Mouse (Mus musculus) embryo, embryonic 10 days (tissue): ENCODE data around the gene Lrp4.
A peak's percentile ranks its signal among the peaks of the same experiment; 100 is the strongest.

Experiments
- DNase-seq: peaks from one replicate; pipeline ENCODE4 v3.0.0-alpha.2; 2015; ENCODE audit warnings: low spot score

Lrp4 gene

DNA sequence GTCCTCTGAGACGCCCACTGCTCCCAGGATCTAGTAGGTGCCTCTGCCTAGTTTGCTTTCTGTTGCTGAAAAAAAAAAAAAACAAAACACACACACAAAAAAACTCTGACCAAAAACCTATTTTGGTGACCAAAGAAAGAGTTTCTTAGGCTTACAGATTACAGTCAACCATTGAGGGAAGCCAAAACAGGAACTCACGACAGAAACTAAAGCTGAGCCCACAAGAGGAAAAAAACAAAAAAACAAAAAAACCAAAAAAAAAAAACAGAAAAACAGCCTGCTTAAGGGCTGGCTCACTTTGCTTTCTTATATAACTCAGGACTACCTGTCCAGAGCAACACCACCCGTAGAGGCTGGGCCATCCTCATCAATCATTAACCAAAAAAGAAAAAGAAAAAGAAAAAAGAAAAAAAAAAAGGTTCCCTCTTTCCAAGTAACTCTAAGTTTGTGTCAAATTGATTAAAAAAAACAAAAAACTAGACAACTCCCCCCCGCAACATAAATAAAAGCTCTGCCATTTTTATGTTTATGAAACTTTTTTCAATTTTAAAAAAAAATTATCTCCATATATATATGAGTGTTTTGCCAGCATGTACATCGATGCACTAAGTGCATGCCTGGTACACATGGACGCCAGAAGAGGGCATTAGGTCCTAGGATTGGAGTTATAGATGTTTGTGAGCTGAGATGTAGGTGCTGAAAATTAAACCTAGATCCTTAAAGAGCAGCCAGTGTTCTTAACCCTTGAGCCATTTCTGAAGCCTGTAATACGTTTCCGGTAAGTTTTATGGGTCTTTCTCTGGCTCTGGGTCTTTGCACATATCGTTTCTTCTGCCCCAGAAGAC is 3.9 kb upstream of the Lrp4 start:
- no peak for DNase-seq

- DNase-seq: no peak
Measured at GRCm38 (mm10) chr2:91454434-91454833, 2.9 kb upstream of the Lrp4 start.

DNA sequence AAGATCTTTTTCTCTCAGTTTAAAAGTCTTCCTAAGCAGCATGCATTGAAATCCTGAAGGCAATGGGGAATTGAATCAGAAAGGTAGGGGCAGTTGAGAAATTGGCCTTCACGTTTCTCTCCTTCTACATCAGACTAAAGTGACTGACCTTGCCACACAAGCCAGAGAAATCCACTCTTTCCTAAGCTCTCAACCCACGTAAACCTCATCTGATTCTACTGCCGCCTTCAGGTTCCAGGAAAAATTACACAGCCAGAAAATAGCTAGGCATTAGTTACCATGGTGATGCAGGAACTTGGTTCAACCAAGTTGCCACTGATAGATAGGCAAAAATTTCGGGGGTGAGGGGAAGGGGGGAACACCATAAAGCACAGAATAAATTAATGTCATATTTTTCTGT is 1.5 kb upstream of the Lrp4 start:
- DNase-seq: peak; percentile 84

DNA sequence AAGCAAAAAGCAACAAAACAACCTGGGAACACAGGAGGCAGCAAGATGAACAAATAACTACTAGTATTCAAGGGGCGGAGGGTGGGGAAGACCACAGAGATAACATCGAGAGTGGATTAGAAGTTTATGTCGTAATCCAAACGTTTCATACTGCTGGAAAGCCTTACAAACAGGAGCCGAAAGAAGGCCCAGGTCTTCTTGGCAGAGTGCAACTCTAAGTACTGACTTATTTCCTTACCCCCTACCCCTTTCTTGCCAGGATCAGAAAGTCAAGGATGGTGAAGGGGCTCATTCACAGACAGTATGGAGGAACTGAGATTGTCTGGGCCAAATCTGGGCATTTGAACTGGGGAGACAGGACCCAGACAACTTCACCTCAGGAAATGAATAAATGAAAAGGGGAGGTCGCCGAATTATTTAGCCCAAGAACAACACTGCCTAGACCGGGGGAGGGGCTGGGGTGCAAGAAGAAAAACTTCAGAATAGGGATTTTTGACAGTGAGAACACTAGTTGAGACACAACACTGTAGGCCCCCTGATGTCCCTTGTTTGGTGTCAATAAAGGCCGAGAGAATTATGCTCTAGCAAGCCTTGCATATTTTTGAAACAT is 715 bp upstream of the Lrp4 start:
- no peak for DNase-seq

- DNase-seq: peak; percentile 65
Measured at GRCm38 (mm10) chr2:91457656-91458251, 443 bp downstream of the Lrp4 start.

DNA sequence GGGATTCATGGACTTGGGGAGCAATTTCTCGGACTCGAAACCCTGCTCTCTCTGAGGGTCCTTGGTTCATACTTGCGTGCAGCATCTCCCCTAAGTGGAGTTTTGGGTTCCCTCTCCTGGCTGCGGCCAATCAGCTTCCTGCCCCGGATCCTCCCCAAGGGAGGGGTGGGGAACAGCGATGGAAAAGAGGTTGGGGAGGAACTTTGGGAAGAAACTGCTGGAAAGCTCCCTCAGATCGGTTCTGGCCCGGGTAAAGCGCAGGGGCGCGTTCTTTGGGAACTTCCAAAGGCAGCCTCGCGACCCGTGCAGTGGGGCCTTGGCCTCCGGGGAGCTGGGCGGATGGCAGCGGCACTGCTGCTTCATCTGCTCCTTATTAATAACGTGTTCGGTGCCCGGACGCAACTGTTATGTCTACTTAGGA is 951 bp downstream of the Lrp4 start:
- peak; percentile 73 for DNase-seq

DNA sequence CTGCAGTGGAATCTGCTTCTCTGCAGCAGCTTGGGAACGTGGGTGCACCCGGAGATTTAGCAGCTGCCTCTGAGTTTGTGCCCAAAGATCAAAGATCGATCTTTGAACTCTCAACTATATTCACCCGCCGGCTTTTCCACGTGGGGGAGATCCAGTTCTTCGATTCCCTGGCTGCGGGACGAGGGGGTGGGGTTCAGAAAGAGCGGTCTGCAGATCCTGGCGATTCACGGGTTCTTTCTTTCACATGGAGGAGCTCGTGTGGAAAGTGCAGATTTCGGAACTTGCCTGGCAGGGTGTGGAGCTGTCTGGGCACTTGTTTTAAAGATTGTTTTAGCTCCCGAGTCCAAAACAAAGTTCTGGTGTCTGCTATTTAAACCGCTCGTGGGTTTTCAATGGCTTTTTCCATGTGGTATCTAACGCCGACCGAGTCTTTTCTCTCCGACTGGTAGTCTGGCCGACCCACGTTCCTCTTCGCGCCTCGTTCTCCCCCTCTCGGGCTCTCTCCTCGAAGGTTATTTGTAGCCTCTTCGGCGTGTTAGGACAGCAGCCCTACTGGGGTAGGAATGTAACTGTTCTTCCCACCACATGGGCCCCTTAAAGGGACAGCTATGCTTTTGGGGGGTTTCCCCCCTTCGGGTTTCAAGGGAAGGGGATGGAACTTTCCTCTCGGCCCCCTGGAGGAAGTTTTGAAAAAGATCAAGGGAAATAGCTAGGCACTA is 1.5 kb downstream of the Lrp4 start:
- peak; percentile 72 for DNase-seq

DNA sequence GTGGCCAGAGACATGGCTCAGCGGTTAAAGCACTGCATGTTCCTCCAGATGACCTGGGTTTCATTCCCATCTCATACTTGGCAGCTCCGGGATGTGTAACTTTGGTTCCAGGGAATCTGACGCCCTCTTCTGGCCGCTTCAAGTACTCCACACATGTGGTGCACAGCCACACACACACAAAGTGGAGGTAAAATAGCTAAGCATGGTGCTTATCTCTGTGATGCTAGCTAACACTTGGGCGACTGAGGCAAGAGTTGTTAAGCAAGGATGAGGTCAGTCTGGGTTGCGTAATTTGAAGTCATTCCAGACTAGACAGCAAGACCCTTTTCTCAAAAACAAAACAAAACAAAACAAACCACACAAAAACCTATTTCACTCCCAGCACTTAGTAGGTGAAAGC is 2.8 kb downstream of the Lrp4 start:
- DNase-seq: no peak

DNA sequence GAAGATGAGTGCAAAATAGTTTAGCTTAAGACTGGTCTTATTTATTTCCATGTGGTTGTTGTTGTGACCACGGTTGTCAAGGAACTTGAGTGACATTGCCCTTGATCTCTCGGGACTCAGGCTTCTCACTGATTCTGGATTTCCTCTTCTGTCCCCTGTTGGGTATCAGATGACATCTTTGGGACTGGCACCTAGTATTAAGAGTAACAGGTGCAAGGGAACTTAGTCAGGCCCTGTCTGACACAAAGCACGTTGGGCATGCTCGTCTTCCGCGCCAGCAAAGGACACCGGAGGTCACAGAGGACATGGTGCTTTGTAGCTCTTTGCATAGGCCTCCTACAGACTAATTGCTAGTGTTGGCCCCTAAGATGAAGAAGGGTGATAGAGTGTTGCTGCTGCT is 3.5 kb downstream of the Lrp4 start:
- DNase-seq: no peak

GRCm38 (mm10) chr2:91461341-91461740 is 4.0 kb downstream of the Lrp4 start:
- no peak for DNase-seq

DNA sequence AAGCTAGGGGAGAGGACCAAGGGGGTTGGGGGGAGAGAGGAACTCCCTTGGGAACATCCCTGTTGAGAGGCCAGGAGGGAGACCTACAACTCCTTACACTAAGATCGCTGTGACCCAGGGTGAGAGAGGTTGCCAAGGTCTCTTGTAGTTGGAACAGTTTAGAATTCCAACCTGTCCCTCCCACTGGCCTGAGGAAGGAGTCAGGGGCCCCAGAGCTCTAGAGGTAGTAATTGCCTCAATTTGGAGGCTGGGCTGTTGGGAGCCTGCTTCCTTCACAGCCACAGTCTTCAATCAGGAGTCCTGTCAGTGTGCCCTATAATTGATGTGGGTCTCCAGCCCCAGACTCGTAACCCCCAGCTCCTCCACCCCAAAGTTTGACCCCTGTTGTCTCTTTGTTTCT is 4.9 kb downstream of the Lrp4 start:
- peak; percentile 78 for DNase-seq

- DNase-seq: peak; percentile 54
Measured at GRCm38 (mm10) chr2:91462681-91463080, 5.4 kb downstream of the Lrp4 start.

DNA sequence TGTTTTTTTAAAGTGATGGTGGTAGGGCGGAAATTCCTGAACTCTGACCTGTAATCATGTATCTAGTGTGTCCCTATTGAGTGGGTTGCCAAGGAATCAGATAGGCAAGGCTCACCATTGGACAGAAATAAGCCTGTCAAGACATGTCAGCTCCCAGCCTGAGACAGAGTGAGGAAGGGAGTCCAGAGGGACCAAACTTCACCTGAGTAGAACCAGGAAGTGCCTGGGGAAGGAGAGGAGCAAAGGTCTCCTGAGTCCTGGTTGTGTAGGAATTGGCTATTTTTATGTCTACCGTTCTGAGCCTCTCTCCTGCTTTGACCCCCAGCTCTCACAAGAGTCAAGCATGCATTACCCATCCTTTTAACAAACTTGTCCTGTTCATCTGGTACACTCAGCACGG is 8.6 kb downstream of the Lrp4 start:
- DNase-seq: no peak

GRCm38 (mm10) chr2:91467613-91468012 is 10.3 kb downstream of the Lrp4 start:
- no peak for DNase-seq

DNA sequence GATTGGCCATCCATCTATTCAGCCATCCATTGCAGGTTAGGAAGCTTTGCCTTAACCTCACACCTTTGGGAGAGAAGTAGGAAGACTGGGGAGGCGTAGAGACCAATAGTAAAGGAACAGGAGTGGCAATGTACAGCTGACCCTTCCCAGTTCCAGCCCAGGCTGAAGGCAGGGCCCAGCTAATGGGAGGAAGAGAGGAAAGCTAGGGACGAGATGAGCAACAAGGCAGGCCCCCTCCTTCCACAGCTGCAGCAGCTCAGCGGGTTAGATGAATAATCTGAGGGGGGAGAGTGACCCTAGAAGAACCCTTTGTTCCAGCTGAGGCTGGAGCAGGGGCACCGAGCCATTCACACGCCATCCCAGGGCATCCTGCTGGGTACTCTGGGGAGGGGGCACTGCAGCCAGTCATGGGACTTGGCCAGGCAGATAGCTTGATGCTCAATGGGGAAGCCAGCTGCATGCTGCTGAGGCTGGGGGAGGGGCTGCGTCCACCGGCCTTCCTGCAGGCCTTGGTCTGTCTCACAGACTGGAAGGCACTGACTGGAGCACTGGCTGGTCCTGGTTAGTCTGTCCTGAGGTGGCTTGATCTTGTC is 12.8 kb downstream of the Lrp4 start:
- peak; percentile 17 for DNase-seq

DNA sequence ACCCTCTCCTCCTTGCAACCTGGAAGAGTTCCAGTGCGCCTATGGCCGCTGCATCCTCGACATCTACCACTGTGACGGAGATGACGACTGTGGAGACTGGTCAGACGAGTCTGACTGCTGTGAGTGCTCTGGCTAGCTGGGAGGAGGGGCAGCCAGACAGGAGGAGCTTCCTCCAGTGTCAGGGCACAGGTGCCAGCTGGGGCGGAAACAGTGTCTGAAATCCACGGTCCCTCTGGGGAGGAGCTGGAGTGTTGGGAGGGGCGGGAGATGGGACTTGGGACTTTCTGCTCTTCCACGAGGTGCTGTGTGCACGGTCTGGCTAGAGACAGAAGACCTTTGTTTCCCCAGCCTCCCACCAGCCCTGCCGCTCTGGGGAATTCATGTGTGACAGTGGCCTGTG is 17.0 kb downstream of the Lrp4 start:
- peak; percentile 60 for DNase-seq

- DNase-seq: peak; percentile 4
Measured at GRCm38 (mm10) chr2:91475791-91476190, 18.5 kb downstream of the Lrp4 start.

GRCm38 (mm10) chr2:91476251-91476661 is 18.9 kb downstream of the Lrp4 start:
- peak; percentile 3 for DNase-seq

GRCm38 (mm10) chr2:91476841-91477240 is 19.5 kb downstream of the Lrp4 start:
- DNase-seq: no peak

DNA sequence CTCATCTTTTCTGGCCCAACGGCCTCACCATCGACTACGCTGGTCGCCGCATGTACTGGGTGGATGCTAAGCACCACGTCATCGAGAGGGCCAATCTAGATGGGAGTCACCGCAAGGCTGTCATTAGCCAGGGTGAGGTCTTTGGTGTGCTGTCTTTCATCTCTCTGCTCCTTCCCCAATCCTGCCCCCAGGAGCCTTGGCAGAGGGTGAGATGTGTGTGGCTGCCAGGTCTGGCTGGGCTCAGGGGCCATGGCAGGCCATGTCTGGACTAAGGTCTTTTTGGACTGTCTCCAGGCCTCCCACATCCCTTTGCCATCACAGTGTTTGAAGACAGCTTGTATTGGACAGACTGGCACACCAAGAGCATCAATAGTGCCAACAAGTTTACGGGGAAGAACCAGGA is 23.1 kb downstream of the Lrp4 start:
- no peak for DNase-seq

DNA sequence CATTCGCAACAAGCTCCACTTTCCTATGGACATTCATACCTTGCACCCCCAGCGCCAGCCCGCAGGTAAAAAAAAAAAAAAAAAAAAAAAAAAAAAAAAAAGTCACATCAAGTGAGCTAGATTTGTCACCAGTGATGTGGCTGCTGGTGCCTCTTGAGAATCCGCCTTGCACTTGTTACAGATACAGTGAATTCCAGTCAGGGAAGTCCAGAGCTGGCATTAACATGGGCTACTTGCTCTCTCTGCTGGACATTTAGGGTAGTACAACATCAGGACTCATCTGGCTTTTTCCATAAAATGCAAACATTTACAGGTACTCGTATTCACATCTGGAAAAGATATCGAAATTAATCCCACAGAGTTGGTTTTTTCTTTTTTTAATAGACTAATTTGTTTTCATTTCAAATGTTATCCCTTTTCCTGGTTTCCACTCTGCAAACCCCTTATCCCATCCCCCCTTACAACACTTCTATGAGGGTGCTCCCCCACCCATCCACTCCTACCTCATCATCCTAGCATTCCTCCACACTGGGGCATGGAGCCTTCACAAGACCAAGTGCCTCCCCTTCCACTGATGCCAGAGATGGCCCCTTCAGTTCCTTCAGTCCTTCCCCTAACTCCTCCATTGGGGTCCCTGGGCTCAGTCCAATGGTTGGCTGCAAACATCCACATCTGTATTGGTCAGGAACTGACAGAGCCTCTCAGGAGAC is 23.6 kb downstream of the Lrp4 start:
- DNase-seq: peak; percentile 84

- DNase-seq: no peak
Measured at GRCm38 (mm10) chr2:91484698-91485097, 27.4 kb downstream of the Lrp4 start.
